Mouse (Mus musculus) adrenal gland, adult 18-20 months (tissue): Measurements from ENCODE around the gene Acsl5. TPM values are rescaled to one million over a fixed set of nuclear protein-coding genes. Genes with fewer than 3 reads are reported as not detected.
A peak's percentile ranks its signal among the peaks of the same experiment; 100 is the strongest.

Experiments
- DNase-seq, 2 experiments: peaks; one replicate each; pipeline ENCODE4 v3.0.0; 2021 to 2022; ENCODE audit warnings: low spot score in 2 of 2
- total RNA-seq, 2 experiments: library from RNA; stranded (reverse); gene quantifications; 1 replicate in 1 of 2; 2 replicates in 1 of 2; pipeline ENCODE4 v1.2.3; 2021

Acsl5 gene
- total RNA-seq, 2 experiments from 2014 or later, result 265 to 297 TPM

- DNase-seq, result no peak
These were observed 15.2 kb upstream of the Acsl5 start for GRCm38 (mm10) chr19:55236564-55236963.

- DNase-seq, result no peak
These were observed 11.8 kb upstream of the Acsl5 start for GRCm38 (mm10) chr19:55239766-55240426.

- no peak for DNase-seq
These were observed 10.5 kb upstream of the Acsl5 start, which contains the start of gene Gucy2g for GRCm38 (mm10) chr19:55241186-55241645. Gene Gucy2g (minus strand): TSS chr19:55241236.

- peak; percentile 28 to 36 for DNase-seq
These were observed 6.9 kb upstream of the Acsl5 start for GRCm38 (mm10) chr19:55244791-55245231.

- DNase-seq, result no peak
These were observed 4.2 kb upstream of the Acsl5 start for GRCm38 (mm10) chr19:55247563-55247962.

GRCm38 (mm10) chr19:55247991-55248520, 3.7 kb upstream of the Acsl5 start:
- no peak for DNase-seq

GRCm38 (mm10) chr19:55250451-55250850, 1.3 kb upstream of the Acsl5 start:
- no peak for DNase-seq

GRCm38 (mm10) chr19:55253239-55253569, 1.5 kb downstream of the Acsl5 start:
- peak in 1 of 2 experiments; percentile 31 for DNase-seq

- DNase-seq, result peak; percentile 67
These were observed 2.1 kb downstream of the Acsl5 start for GRCm38 (mm10) chr19:55253570-55254441.

GRCm38 (mm10) chr19:55254513-55255016, 2.8 kb downstream of the Acsl5 start:
- no peak for DNase-seq

- DNase-seq, result no peak
These were observed 4.4 kb downstream of the Acsl5 start for GRCm38 (mm10) chr19:55256156-55256555.

GRCm38 (mm10) chr19:55257656-55258375, 6.1 kb downstream of the Acsl5 start:
- no peak for DNase-seq

- no peak for DNase-seq
These were observed 6.8 kb downstream of the Acsl5 start for GRCm38 (mm10) chr19:55258514-55258913.

GRCm38 (mm10) chr19:55260389-55261184, 8.8 kb downstream of the Acsl5 start:
- DNase-seq, result no peak

GRCm38 (mm10) chr19:55265269-55265668, 13.5 kb downstream of the Acsl5 start:
- DNase-seq, result no peak

- no peak for DNase-seq
These were observed 15.0 kb downstream of the Acsl5 start for GRCm38 (mm10) chr19:55266786-55267185.

- no peak for DNase-seq
These were observed 16.4 kb downstream of the Acsl5 start for GRCm38 (mm10) chr19:55268150-55268549.

- no peak for DNase-seq
These were observed 17.3 kb downstream of the Acsl5 start for GRCm38 (mm10) chr19:55269051-55269450.

- no peak for DNase-seq
These were observed 19.7 kb downstream of the Acsl5 start for GRCm38 (mm10) chr19:55271448-55271847.

GRCm38 (mm10) chr19:55273340-55273739, 21.6 kb downstream of the Acsl5 start:
- DNase-seq, result no peak
